Mouse (Mus musculus): ENCODE data around the gene Sox5. TPM values are rescaled to one million over a fixed set of nuclear protein-coding genes. Genes with fewer than 3 reads are reported as not detected.

The Sox5 gene
- total RNA-seq, 2 experiments from 2014 or later: 0.89 to 0.99 TPM

- H3K27ac ChIP-seq: no peak overlapping the region
- H3K4me3 ChIP-seq: no peak overlapping the region
- TF ChIP-seq CTCF (IDR thresholded peaks at IDR 0.05): no peak
- intact Hi-C loops (cut with DNase I): no loop called here
- DNase-seq: no peak
Observed at GRCm38 (mm10) chr6:144472089-144472900, 309.5 kb downstream of the Sox5 start.

- intact Hi-C loops (cut with DNase I): no loop called here
- no peak for DNase-seq
- Histone ChIP-seq H3K27ac (no peak overlapping the region), H3K4me3 (no peak overlapping the region)
- TF ChIP-seq CTCF (IDR thresholded peaks at IDR 0.05): no peak
Observed at GRCm38 (mm10) chr6:144466711-144467110, 315.1 kb downstream of the Sox5 start.

- intact Hi-C loops (cut with DNase I): no loop called here
- Histone ChIP-seq H3K27ac (no peak overlapping the region), H3K4me3 (no peak overlapping the region)
- no peak for DNase-seq
- TF ChIP-seq CTCF (IDR thresholded peaks at IDR 0.05): no peak
Observed at GRCm38 (mm10) chr6:144463691-144464090, 318.1 kb downstream of the Sox5 start.

- no peak overlapping the region for H3K4me3 ChIP-seq
- no peak for DNase-seq
- no peak for TF ChIP-seq CTCF (IDR thresholded peaks at IDR 0.05)
- intact Hi-C loops (cut with DNase I): no loop called here
- no peak overlapping the region for H3K27ac ChIP-seq
Observed at GRCm38 (mm10) chr6:144463274-144463673, 318.5 kb downstream of the Sox5 start.

GRCm38 (mm10) chr6:144459486-144459885 is 322.3 kb downstream of the Sox5 start:
- no peak overlapping the region for H3K27ac ChIP-seq
- TF ChIP-seq CTCF (IDR thresholded peaks at IDR 0.05): no peak
- no peak overlapping the region for H3K4me3 ChIP-seq
- DNase-seq: no peak
- intact Hi-C loops (cut with DNase I): no loop called here

- no peak for DNase-seq
- Histone ChIP-seq H3K4me3 (no peak overlapping the region), H3K27ac (no peak overlapping the region)
- TF ChIP-seq CTCF (IDR thresholded peaks at IDR 0.05): no peak
- intact Hi-C loops (cut with DNase I): no loop called here
Observed at GRCm38 (mm10) chr6:144457500-144457899, 324.3 kb downstream of the Sox5 start.

GRCm38 (mm10) chr6:144454291-144455276 is 327.2 kb downstream of the Sox5 start:
- no peak overlapping the region for H3K27ac ChIP-seq
- no peak overlapping the region for H3K4me3 ChIP-seq
- intact Hi-C loops (cut with DNase I): no loop called here
- DNase-seq: no peak
- TF ChIP-seq CTCF (IDR thresholded peaks at IDR 0.05): no peak

GRCm38 (mm10) chr6:144453605-144454004 is 328.2 kb downstream of the Sox5 start:
- TF ChIP-seq CTCF (IDR thresholded peaks at IDR 0.05): no peak
- Histone ChIP-seq H3K27ac (no peak overlapping the region), H3K4me3 (no peak overlapping the region)
- intact Hi-C loops (cut with DNase I): no loop called here
- no peak for DNase-seq

- TF ChIP-seq CTCF (IDR thresholded peaks at IDR 0.05): no peak
- Histone ChIP-seq H3K27ac (no peak overlapping the region), H3K4me3 (no peak overlapping the region)
- DNase-seq: no peak
- intact Hi-C loops (cut with DNase I): no loop called here
Observed at GRCm38 (mm10) chr6:144453147-144453546, 328.6 kb downstream of the Sox5 start.

- DNase-seq: no peak
- intact Hi-C loops (cut with DNase I): no loop called here
- no peak overlapping the region for H3K27ac ChIP-seq
- no peak overlapping the region for H3K4me3 ChIP-seq
- no peak for TF ChIP-seq CTCF (IDR thresholded peaks at IDR 0.05)
Observed at GRCm38 (mm10) chr6:144452200-144452977, 329.4 kb downstream of the Sox5 start.

- Histone ChIP-seq H3K4me3 (no peak overlapping the region), H3K27ac (no peak overlapping the region)
- intact Hi-C loops (cut with DNase I): no loop called here
- no peak for TF ChIP-seq CTCF (IDR thresholded peaks at IDR 0.05)
- no peak for DNase-seq
Observed at GRCm38 (mm10) chr6:144451631-144452030, 330.1 kb downstream of the Sox5 start.

- intact Hi-C loops (cut with DNase I): no loop called here
- H3K4me3 ChIP-seq: no peak overlapping the region
- H3K27ac ChIP-seq: no peak overlapping the region
- TF ChIP-seq CTCF (IDR thresholded peaks at IDR 0.05): no peak
- no peak for DNase-seq
Observed at GRCm38 (mm10) chr6:144445761-144446373, 335.9 kb downstream of the Sox5 start.
